Mouse (Mus musculus) C2C12 (cell line): ENCODE results near the gene Dop1b.

Experiments
- CEBPB ChIP-seq: IDR thresholded peaks from one replicate; pipeline ENCODE4 v1.6.1; 2011; ENCODE audit warnings: low read depth, mild to moderate bottlenecking, control low read depth, moderate library complexity
- CTCF ChIP-seq: IDR thresholded peaks from one replicate; pipeline ENCODE4 v1.5.1; 2011; ENCODE audit not compliant: control insufficient read depth, insufficient read depth, insufficient read length
- FOSL1 ChIP-seq: IDR thresholded peaks from one replicate; pipeline ENCODE4 v1.8.0; 2011; ENCODE audit warnings: mild to moderate bottlenecking, low read length; ENCODE audit not compliant: poor library complexity, insufficient read depth, severe bottlenecking
- USF1 ChIP-seq: IDR thresholded peaks from one replicate; pipeline ENCODE4 v1.6.1; 2011; ENCODE audit warnings: low read depth, mild to moderate bottlenecking, control low read depth, moderate library complexity

DNA sequence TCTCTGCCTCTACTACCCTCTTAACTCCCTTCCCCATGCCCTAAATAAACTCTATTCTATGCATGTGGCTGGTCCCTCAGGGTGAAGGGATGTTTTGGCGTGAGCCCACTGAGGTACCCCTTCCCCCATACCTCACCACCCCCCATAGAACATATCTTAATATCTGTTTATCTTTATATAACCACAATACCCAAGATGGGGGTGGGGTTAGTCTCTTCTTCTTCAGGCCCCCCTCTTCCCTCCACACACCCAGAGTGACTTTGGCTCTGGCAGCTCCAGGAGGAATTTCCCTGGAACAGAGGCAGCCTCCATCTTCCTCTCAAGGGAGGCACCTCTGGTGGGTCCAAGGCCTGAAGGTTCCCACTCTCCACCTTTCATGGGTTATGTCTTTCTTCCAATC is 108.3 kb downstream of the Dop1b start:
- TF ChIP-seq CTCF (no peak), USF1 (no peak), CEBPB (no peak), FOSL1 (no peak)
